Mouse (Mus musculus): ENCODE data around the gene Gm43064. TPM values are rescaled to one million over a fixed set of nuclear protein-coding genes. Genes with fewer than 3 reads are reported as not detected.

Gene Gm43064
- polyA plus RNA-seq, 1 experiment, result not detected

DNA sequence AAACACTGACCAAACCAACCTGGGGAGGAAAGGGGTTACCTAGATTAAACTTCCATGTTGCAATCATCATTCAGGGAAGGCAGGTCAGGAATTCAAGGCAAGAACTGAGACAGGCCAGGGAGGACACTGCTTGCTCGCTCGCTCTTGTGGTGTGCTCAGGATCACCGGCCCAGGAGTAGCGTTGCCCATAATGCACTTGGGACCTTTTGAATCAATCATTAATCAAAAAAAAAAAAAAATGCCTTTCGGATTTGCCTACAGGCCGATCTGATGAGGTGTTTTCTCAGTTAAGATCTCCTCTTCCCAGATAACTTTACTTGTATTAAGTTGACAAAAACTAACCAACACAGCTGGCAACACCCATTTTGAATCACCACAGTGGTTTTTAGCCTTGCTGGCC, 54.8 kb downstream of the Gm43064 start:
- H3K4me1 ChIP-seq (ENCODE audit: control insufficient read depth, insufficient read depth, low read length), result peaks cover 17% of the 10 kb centered on the region
- H3K4me3 ChIP-seq (ENCODE audit: insufficient read depth, low read length), result no peak overlapping the region
- no peak overlapping the region for H3K27ac ChIP-seq (ENCODE audit: insufficient read depth, low read depth, low read length)
- TF ChIP-seq POLR2A (IDR thresholded peaks at IDR 0.05; ENCODE audit: borderline replicate concordance, low read depth, low read length) (no peak), CTCF (IDR thresholded peaks at IDR 0.05; ENCODE audit: low read depth, low read length) (no peak)

DNA sequence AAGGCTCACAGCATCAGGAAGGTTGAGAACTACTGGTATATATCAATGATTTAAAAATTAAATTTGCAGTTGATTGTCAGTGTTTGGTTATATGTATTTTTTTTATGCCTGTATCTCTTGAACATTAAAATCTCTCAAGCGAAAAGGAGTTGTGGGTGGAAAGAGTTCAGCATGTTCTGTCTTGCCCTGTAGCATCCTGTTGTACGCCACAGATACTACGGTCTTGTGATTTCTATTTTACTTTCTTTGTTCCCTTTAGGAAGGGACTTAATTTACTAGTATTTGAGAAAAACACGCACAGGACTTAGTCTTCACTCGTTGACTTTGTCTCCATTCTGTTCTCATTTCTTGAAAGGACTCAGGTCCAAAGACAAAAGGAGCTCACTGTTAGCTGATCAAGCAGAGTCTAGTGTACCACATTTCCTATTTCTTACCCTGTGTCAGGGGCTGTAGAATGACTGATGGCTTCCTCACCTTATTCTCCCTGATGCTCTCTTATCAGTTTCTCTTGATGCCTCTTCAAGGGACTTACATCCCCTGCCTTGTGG, 58.1 kb downstream of the Gm43064 start:
- TF ChIP-seq POLR2A (IDR thresholded peaks at IDR 0.05; ENCODE audit: borderline replicate concordance, low read depth, low read length) (no peak), CTCF (IDR thresholded peaks at IDR 0.05; ENCODE audit: low read depth, low read length) (no peak)
- H3K4me3 ChIP-seq (ENCODE audit: insufficient read depth, low read length), result no peak overlapping the region
- peaks cover 18% of the 10 kb centered on the region for H3K4me1 ChIP-seq (ENCODE audit: control insufficient read depth, insufficient read depth, low read length)
- no peak overlapping the region for H3K27ac ChIP-seq (ENCODE audit: insufficient read depth, low read depth, low read length)

DNA sequence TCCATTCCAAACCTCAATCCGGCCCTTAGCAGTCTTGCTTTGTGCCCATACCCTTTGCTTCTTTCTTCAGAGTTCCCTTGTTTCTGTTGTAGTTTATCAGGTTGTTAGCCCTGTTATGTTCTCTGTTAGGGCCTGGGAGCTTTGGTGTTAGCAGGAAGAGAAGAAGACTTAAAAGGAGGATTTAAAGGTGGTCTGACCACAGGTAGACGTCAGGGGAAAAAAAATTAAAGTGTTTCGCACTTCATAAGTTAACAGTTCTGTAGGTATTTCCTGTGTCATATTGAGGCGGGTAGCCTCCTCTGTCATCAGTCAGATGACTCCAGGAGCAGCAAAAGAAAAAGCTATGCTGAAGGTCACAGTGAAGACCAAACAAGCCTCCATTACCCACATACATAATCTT, 58.6 kb downstream of the Gm43064 start:
- Histone ChIP-seq H3K4me1 (ENCODE audit: control insufficient read depth, insufficient read depth, low read length) (peaks cover 18% of the 10 kb centered on the region), H3K27ac (ENCODE audit: insufficient read depth, low read depth, low read length) (no peak overlapping the region), H3K4me3 (ENCODE audit: insufficient read depth, low read length) (no peak overlapping the region)
- TF ChIP-seq POLR2A (IDR thresholded peaks at IDR 0.05; ENCODE audit: borderline replicate concordance, low read depth, low read length), result no peak
- no peak for TF ChIP-seq CTCF (IDR thresholded peaks at IDR 0.05; ENCODE audit: low read depth, low read length)

DNA sequence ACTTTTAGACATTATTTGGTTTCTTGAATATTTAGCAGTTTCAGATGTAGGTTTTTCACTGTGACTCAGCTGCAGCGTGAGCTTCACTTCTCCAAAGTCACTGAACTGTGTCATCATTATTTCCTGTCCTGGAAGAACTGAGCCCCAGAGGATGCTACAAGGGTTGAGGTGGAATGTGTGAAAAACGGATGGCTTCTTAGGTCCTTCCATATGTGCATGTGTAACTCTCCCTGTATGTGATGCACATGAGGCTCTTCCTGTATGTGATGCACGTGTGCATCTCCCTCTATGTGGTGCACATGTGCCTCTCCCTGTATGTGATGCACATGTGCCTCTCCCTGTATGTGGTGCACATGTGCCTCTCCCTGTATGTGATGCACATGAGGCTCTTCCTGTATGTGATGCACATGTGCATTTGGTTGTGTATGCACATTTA, 63.3 kb downstream of the Gm43064 start:
- Histone ChIP-seq H3K27ac (ENCODE audit: insufficient read depth, low read depth, low read length) (0 out of 2 replicates have a peak overlapping the region, but pooled peaks have one; percentile 17), H3K4me3 (ENCODE audit: insufficient read depth, low read length) (no peak overlapping the region), H3K4me1 (ENCODE audit: control insufficient read depth, insufficient read depth, low read length) (peaks cover 30% of the 10 kb centered on the region)
- TF ChIP-seq POLR2A (IDR thresholded peaks at IDR 0.05; ENCODE audit: borderline replicate concordance, low read depth, low read length) (no peak), CTCF (IDR thresholded peaks at IDR 0.05; ENCODE audit: low read depth, low read length) (no peak)

DNA sequence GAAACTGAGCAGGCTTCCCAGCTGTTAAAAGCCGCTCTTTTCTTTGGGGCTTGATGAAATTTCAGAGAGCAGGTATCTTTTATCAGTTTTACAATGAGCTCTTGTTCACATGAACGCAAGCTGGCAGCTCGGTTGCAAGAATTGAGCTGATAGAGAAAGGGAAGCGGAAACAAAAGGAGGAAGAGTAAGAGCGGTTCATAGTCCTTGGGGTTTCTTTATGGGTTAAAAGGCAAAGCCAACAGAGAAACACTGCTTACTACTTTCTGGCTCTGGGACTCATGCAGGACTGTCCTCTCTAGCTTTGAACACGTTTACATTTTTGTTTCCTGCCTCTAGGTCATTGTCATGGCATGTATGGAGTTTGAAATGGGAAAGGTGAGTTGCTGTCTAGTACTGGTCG, 65.0 kb downstream of the Gm43064 start:
- Histone ChIP-seq H3K4me1 (ENCODE audit: control insufficient read depth, insufficient read depth, low read length) (peaks cover 29% of the 10 kb centered on the region), H3K4me3 (ENCODE audit: insufficient read depth, low read length) (no peak overlapping the region), H3K27ac (ENCODE audit: insufficient read depth, low read depth, low read length) (peak overlapping the region; percentile 70)
- TF ChIP-seq POLR2A (IDR thresholded peaks at IDR 0.05; ENCODE audit: borderline replicate concordance, low read depth, low read length) (no peak), CTCF (IDR thresholded peaks at IDR 0.05; ENCODE audit: low read depth, low read length) (no peak)

DNA sequence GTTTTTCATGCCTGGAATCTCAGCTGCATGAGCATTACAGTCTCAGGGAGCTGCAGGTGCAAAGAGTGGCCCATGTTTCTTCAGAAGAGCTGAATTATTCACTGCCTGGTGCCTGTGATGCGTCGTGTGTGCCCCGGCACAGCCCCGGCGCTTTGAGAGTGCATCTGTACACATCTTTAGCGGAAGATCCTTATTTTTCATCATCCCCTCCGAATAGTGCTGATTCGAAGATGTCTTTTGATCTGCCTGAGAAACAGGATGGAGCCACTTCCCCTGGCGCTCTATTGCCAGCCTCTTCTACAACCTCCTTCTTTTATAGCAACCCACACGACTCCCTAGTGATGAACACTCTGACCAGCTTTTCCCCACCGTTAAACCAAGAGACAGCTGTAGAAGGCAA, 76.6 kb downstream of the Gm43064 start:
- no peak overlapping the region for H3K27ac ChIP-seq (ENCODE audit: insufficient read depth, low read depth, low read length)
- TF ChIP-seq POLR2A (IDR thresholded peaks at IDR 0.05; ENCODE audit: borderline replicate concordance, low read depth, low read length) (no peak), CTCF (IDR thresholded peaks at IDR 0.05; ENCODE audit: low read depth, low read length) (no peak)
- no peak overlapping the region for H3K4me3 ChIP-seq (ENCODE audit: insufficient read depth, low read length)

DNA sequence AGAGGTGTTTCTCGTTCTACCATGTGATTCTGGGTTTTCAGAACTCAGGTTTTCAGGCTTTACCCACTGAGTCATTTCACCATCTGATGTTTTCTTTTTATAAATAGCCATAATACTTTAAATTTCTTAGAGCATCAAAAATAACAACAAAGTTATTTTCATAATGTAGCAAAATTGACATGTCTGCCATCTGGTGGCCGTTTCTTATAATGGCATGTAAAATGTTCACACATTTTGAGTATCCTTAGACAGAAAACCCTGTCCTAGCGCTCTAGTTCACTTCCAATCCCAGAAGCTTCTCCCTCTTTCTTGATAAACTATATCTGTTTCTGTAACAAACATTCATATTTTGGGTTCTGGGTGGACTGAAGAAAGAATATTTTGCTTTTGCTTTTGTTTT, 78.2 kb downstream of the Gm43064 start:
- no peak for TF ChIP-seq CTCF (IDR thresholded peaks at IDR 0.05; ENCODE audit: low read depth, low read length)
- no peak for TF ChIP-seq POLR2A (IDR thresholded peaks at IDR 0.05; ENCODE audit: borderline replicate concordance, low read depth, low read length)

More for the DNA sequence above, 76.6 kb downstream of the Gm43064 start:
- peaks cover 3% of the 10 kb centered on the region for H3K4me1 ChIP-seq (ENCODE audit: control insufficient read depth, insufficient read depth, low read length)

More for the DNA sequence above, 78.2 kb downstream of the Gm43064 start:
- H3K4me1 ChIP-seq (ENCODE audit: control insufficient read depth, insufficient read depth, low read length), result peaks cover 7% of the 10 kb centered on the region
- no peak overlapping the region for H3K27ac ChIP-seq (ENCODE audit: insufficient read depth, low read depth, low read length)
- H3K4me3 ChIP-seq (ENCODE audit: insufficient read depth, low read length), result no peak overlapping the region

Other genes starting within 250 kb of the Gm43064 start
- gene Syt6, start 234.3 kb upstream of the Gm43064 start, polyA plus RNA-seq (2012; ENCODE audit: insufficient read depth, insufficient read length, missing spikeins), result not detected in 2 replicates
- 0.36 and 3.3 TPM in 2 replicates for gene Atg4a-ps, start 163.5 kb upstream of the Gm43064 start, polyA plus RNA-seq (2012; ENCODE audit: insufficient read depth, insufficient read length, missing spikeins)
- 7.6 and 8.3 TPM in 2 replicates for gene Olfml3, start 71.6 kb upstream of the Gm43064 start, polyA plus RNA-seq (2012; ENCODE audit: insufficient read depth, insufficient read length, missing spikeins)
- gene Gm10964, start 70.2 kb upstream of the Gm43064 start, polyA plus RNA-seq (2012; ENCODE audit: insufficient read depth, insufficient read length, missing spikeins), result not detected in 2 replicates
- 63.3 and 82.6 TPM in 2 replicates for gene Hipk1, start 18.0 kb upstream of the Gm43064 start, polyA plus RNA-seq (2012; ENCODE audit: insufficient read depth, insufficient read length, missing spikeins)
- 17.5 and 19.1 TPM in 2 replicates for gene Dclre1b, start 129 bp upstream of the Gm43064 start, polyA plus RNA-seq (2012; ENCODE audit: insufficient read depth, insufficient read length, missing spikeins)
- 8.4 and 11.7 TPM in 2 replicates for gene Ap4b1, start 53 bp upstream of the Gm43064 start, polyA plus RNA-seq (2012; ENCODE audit: insufficient read depth, insufficient read length, missing spikeins)
- gene Bcl2l15, start 23.0 kb downstream of the Gm43064 start, polyA plus RNA-seq (2012; ENCODE audit: insufficient read depth, insufficient read length, missing spikeins), result not detected in 2 replicates
- 76.0 and 78.0 TPM in 2 replicates for gene Ptpn22, start 50.2 kb downstream of the Gm43064 start, polyA plus RNA-seq (2012; ENCODE audit: insufficient read depth, insufficient read length, missing spikeins)
- gene Rsbn1, start 104.5 kb downstream of the Gm43064 start, polyA plus RNA-seq (2012; ENCODE audit: insufficient read depth, insufficient read length, missing spikeins), result 12.6 and 13.4 TPM in 2 replicates
- gene Phtf1, start 158.5 kb downstream of the Gm43064 start, polyA plus RNA-seq (2012; ENCODE audit: insufficient read depth, insufficient read length, missing spikeins), result 14.0 and 15.6 TPM in 2 replicates

Measured in bone marrow macrophage, adult 2 months (primary cell).